Mouse (Mus musculus): ENCODE measurements around the gene Birc2. TPM values are rescaled to one million over a fixed set of nuclear protein-coding genes. Genes with fewer than 3 reads are reported as not detected.

The Birc2 gene
- polyA plus RNA-seq, 1 experiment from 2014 or later = 39.8 TPM

- Histone ChIP-seq H3K4me3 (ENCODE audit: low read length) (no peak overlapping the region), H3K4me1 (ENCODE audit: insufficient read depth, low read length) (no peaks in the 10 kb centered on the region), H3K4me2 (replicated peaks; ENCODE audit: low read depth, low read length) (no peak overlapping the region), H3K36me3 (ENCODE audit: insufficient read depth, low read length) (peaks cover 7% of the 10 kb centered on the region; the same call in 1 of the 2 replicates), H3K27ac (ENCODE audit: low read length) (no peak overlapping the region), H3K9ac (replicated peaks; ENCODE audit: low read length) (no peak overlapping the region), H3K27me3 (ENCODE audit: insufficient read depth, low read length) (no peaks in the 10 kb centered on the region), H3K9me3 (ENCODE audit: low read length) (no peaks in the 10 kb centered on the region)
- no peak for ATAC-seq (ENCODE audit: low FRiP score, low TSS enrichment)
- 95% methylated on average over 1 of the region's 1 CpGs for WGBS
These were observed 9.9 kb upstream of the Birc2 start for GRCm38 (mm10) chr9:7846667-7847199.

GRCm38 (mm10) chr9:7845216-7845895 lies 8.5 kb upstream of the Birc2 start:
- Histone ChIP-seq H3K4me3 (ENCODE audit: low read length) (no peak overlapping the region), H3K27ac (ENCODE audit: low read length) (no peak overlapping the region), H3K27me3 (ENCODE audit: insufficient read depth, low read length) (no peaks in the 10 kb centered on the region), H3K4me2 (replicated peaks; ENCODE audit: low read depth, low read length) (no peak overlapping the region), H3K9ac (replicated peaks; ENCODE audit: low read length) (no peak overlapping the region), H3K36me3 (ENCODE audit: insufficient read depth, low read length) (peaks cover 7% of the 10 kb centered on the region; the same call in 1 of the 2 replicates), H3K4me1 (ENCODE audit: insufficient read depth, low read length) (no peaks in the 10 kb centered on the region), H3K9me3 (ENCODE audit: low read length) (no peaks in the 10 kb centered on the region)
- 61% methylated on average over 4 of the region's 4 CpGs for WGBS
- ATAC-seq (ENCODE audit: low FRiP score, low TSS enrichment) = 0 out of 2 replicates have a peak, but pooled peaks have one; percentile 50

GRCm38 (mm10) chr9:7841221-7841620 lies 4.4 kb upstream of the Birc2 start:
- Histone ChIP-seq H3K4me1 (ENCODE audit: insufficient read depth, low read length) (0 out of 2 replicates have a peak, but pooled peaks cover 7% of the 10 kb centered on the region), H3K27ac (ENCODE audit: low read length) (no peak overlapping the region)

GRCm38 (mm10) chr9:7837806-7838440 lies 1.1 kb upstream of the Birc2 start:
- WGBS = 14% methylated on average over 14 of the region's 14 CpGs
- H3K4me2 ChIP-seq (replicated peaks; ENCODE audit: low read depth, low read length) = peak overlapping the region; percentile 85
- H3K4me3 ChIP-seq (ENCODE audit: low read length) = peak overlapping the region; percentile 80
- H3K9ac ChIP-seq (replicated peaks; ENCODE audit: low read length) = peak overlapping the region; percentile 89
- peaks cover 20% of the 10 kb centered on the region; the same call in 1 of the 2 replicates for H3K4me1 ChIP-seq (ENCODE audit: insufficient read depth, low read length)
- H3K9me3 ChIP-seq (ENCODE audit: low read length) = no peaks in the 10 kb centered on the region
- H3K27ac ChIP-seq (ENCODE audit: low read length) = peak overlapping the region; percentile 100
- ATAC-seq (ENCODE audit: low FRiP score, low TSS enrichment) = peak; percentile 20; the same call in 1 of the 2 replicates
- no peaks in the 10 kb centered on the region for H3K27me3 ChIP-seq (ENCODE audit: insufficient read depth, low read length)
- peaks cover 10% of the 10 kb centered on the region for H3K36me3 ChIP-seq (ENCODE audit: insufficient read depth, low read length)

More at GRCm38 (mm10) chr9:7841221-7841620, 4.4 kb upstream of the Birc2 start:
- Histone ChIP-seq H3K9me3 (ENCODE audit: low read length) (no peaks in the 10 kb centered on the region), H3K4me3 (ENCODE audit: low read length) (no peak overlapping the region), H3K4me2 (replicated peaks; ENCODE audit: low read depth, low read length) (no peak overlapping the region), H3K36me3 (ENCODE audit: insufficient read depth, low read length) (no peaks in the 10 kb centered on the region), H3K27me3 (ENCODE audit: insufficient read depth, low read length) (no peaks in the 10 kb centered on the region), H3K9ac (replicated peaks; ENCODE audit: low read length) (no peak overlapping the region)
- no peak for ATAC-seq (ENCODE audit: low FRiP score, low TSS enrichment)
- 60% methylated on average over 6 of the region's 6 CpGs for WGBS

GRCm38 (mm10) chr9:7836331-7836730 lies 533 bp downstream of the Birc2 start:
- H3K4me1 ChIP-seq (ENCODE audit: insufficient read depth, low read length) = peaks cover 20% of the 10 kb centered on the region; the same call in 1 of the 2 replicates
- H3K36me3 ChIP-seq (ENCODE audit: insufficient read depth, low read length) = peaks cover 10% of the 10 kb centered on the region
- H3K27me3 ChIP-seq (ENCODE audit: insufficient read depth, low read length) = no peaks in the 10 kb centered on the region
- 1% methylated on average over 16 of the region's 16 CpGs for WGBS
- H3K9ac ChIP-seq (replicated peaks; ENCODE audit: low read length) = peak overlapping the region; percentile 89
- H3K27ac ChIP-seq (ENCODE audit: low read length) = peak overlapping the region; percentile 100
- ATAC-seq (ENCODE audit: low FRiP score, low TSS enrichment) = peak; percentile 67; the same call in 1 of the 2 replicates
- peak overlapping the region; percentile 85 for H3K4me2 ChIP-seq (replicated peaks; ENCODE audit: low read depth, low read length)
- H3K4me3 ChIP-seq (ENCODE audit: low read length) = peak overlapping the region; percentile 80
- no peaks in the 10 kb centered on the region for H3K9me3 ChIP-seq (ENCODE audit: low read length)

GRCm38 (mm10) chr9:7835302-7835701 lies 1.6 kb downstream of the Birc2 start:
- no peaks in the 10 kb centered on the region for H3K9me3 ChIP-seq (ENCODE audit: low read length)
- H3K27ac ChIP-seq (ENCODE audit: low read length) = no peak overlapping the region
- no peak for ATAC-seq (ENCODE audit: low FRiP score, low TSS enrichment)
- WGBS = 91% methylated on average over 1 of the region's 1 CpGs
- peaks cover 20% of the 10 kb centered on the region; the same call in 1 of the 2 replicates for H3K4me1 ChIP-seq (ENCODE audit: insufficient read depth, low read length)
- H3K36me3 ChIP-seq (ENCODE audit: insufficient read depth, low read length) = peaks cover 10% of the 10 kb centered on the region
- H3K4me3 ChIP-seq (ENCODE audit: low read length) = no peak overlapping the region
- H3K4me2 ChIP-seq (replicated peaks; ENCODE audit: low read depth, low read length) = no peak overlapping the region
- no peak overlapping the region for H3K9ac ChIP-seq (replicated peaks; ENCODE audit: low read length)
- H3K27me3 ChIP-seq (ENCODE audit: insufficient read depth, low read length) = no peaks in the 10 kb centered on the region

GRCm38 (mm10) chr9:7833421-7833820 lies 3.4 kb downstream of the Birc2 start:
- Histone ChIP-seq H3K9ac (replicated peaks; ENCODE audit: low read length) (no peak overlapping the region), H3K4me1 (ENCODE audit: insufficient read depth, low read length) (peaks cover 24% of the 10 kb centered on the region; the same call in 1 of the 2 replicates), H3K36me3 (ENCODE audit: insufficient read depth, low read length) (peaks cover 10% of the 10 kb centered on the region), H3K4me3 (ENCODE audit: low read length) (0 out of 2 replicates have a peak overlapping the region, but pooled peaks have one; percentile 3), H3K27me3 (ENCODE audit: insufficient read depth, low read length) (no peaks in the 10 kb centered on the region), H3K27ac (ENCODE audit: low read length) (no peak overlapping the region), H3K9me3 (ENCODE audit: low read length) (no peaks in the 10 kb centered on the region), H3K4me2 (replicated peaks; ENCODE audit: low read depth, low read length) (peak overlapping the region; percentile 35)
- WGBS = 77% methylated on average over 6 of the region's 6 CpGs
- no peak for ATAC-seq (ENCODE audit: low FRiP score, low TSS enrichment)

- WGBS = 80% methylated on average over 9 of the region's 9 CpGs
These were observed 7.0 kb downstream of the Birc2 start for GRCm38 (mm10) chr9:7829531-7830528.

GRCm38 (mm10) chr9:7828706-7829105 lies 8.2 kb downstream of the Birc2 start:
- peaks cover 9% of the 10 kb centered on the region for H3K36me3 ChIP-seq (ENCODE audit: insufficient read depth, low read length)
- no peak for ATAC-seq (ENCODE audit: low FRiP score, low TSS enrichment)
- WGBS = 93% methylated on average over 4 of the region's 4 CpGs

More at GRCm38 (mm10) chr9:7829531-7830528, 7.0 kb downstream of the Birc2 start:
- Histone ChIP-seq H3K27me3 (ENCODE audit: insufficient read depth, low read length) (no peaks in the 10 kb centered on the region), H3K36me3 (ENCODE audit: insufficient read depth, low read length) (peaks cover 10% of the 10 kb centered on the region), H3K9ac (replicated peaks; ENCODE audit: low read length) (no peak overlapping the region), H3K27ac (ENCODE audit: low read length) (no peak overlapping the region), H3K4me3 (ENCODE audit: low read length) (no peak overlapping the region), H3K9me3 (ENCODE audit: low read length) (no peaks in the 10 kb centered on the region), H3K4me2 (replicated peaks; ENCODE audit: low read depth, low read length) (no peak overlapping the region), H3K4me1 (ENCODE audit: insufficient read depth, low read length) (peaks cover 14% of the 10 kb centered on the region; the same call in 1 of the 2 replicates)
- 0 out of 2 replicates have a peak, but pooled peaks have one; percentile 39 for ATAC-seq (ENCODE audit: low FRiP score, low TSS enrichment)

More at GRCm38 (mm10) chr9:7828706-7829105, 8.2 kb downstream of the Birc2 start:
- Histone ChIP-seq H3K4me2 (replicated peaks; ENCODE audit: low read depth, low read length) (no peak overlapping the region), H3K27ac (ENCODE audit: low read length) (no peak overlapping the region), H3K27me3 (ENCODE audit: insufficient read depth, low read length) (no peaks in the 10 kb centered on the region), H3K9ac (replicated peaks; ENCODE audit: low read length) (no peak overlapping the region), H3K9me3 (ENCODE audit: low read length) (no peaks in the 10 kb centered on the region), H3K4me3 (ENCODE audit: low read length) (no peak overlapping the region), H3K4me1 (ENCODE audit: insufficient read depth, low read length) (peaks cover 11% of the 10 kb centered on the region; the same call in 1 of the 2 replicates)

Measured in kidney, embryonic 16.5 days (tissue).